Mouse (Mus musculus) lung, embryonic 14.5 days (tissue): ENCODE results near the gene Gm49416. TPM values are rescaled to one million over a fixed set of nuclear protein-coding genes. Genes with fewer than 3 reads are reported as not detected.

Experiments used
- ATAC-seq: fragments of 200-750 bp; cut with Nextera tagmentation; 2 replicates; pipeline ENCODE4 v1.8.0; 2017; ENCODE audit warnings: mild to moderate bottlenecking, moderate TSS enrichment, moderate library complexity; ENCODE audit not compliant: insufficient read depth
- DNase-seq: peaks from one replicate; pipeline ENCODE4 v3.0.0-alpha.2; 2015
- H3K27ac ChIP-seq: fragments of 300-500 bp; sonication (generic); 2 replicates; pipeline ENCODE4 v1.5.1; 2014; ENCODE audit warnings: low read depth, mild to moderate bottlenecking, moderate library complexity
- H3K27me3 ChIP-seq: fragments of 300-500 bp; sonication (generic); 2 replicates; pipeline ENCODE4 v1.6.1; 2014; ENCODE audit warnings: low read length, control low read depth; ENCODE audit not compliant: insufficient read depth
- H3K36me3 ChIP-seq: fragments of 300-500 bp; sonication (generic); 2 replicates; pipeline ENCODE4 v1.6.1; 2014; ENCODE audit warnings: control low read depth; ENCODE audit not compliant: insufficient read depth
- H3K4me1 ChIP-seq: fragments of 300-500 bp; sonication (generic); 2 replicates; pipeline ENCODE4 v1.6.1; 2014; ENCODE audit warnings: antibody characterized with exemption, control low read depth; ENCODE audit not compliant: insufficient read depth
- H3K4me2 ChIP-seq: fragments of 300-500 bp; sonication (generic); 2 replicates; pipeline ENCODE4 v1.6.1; 2014; ENCODE audit warnings: mild to moderate bottlenecking
- H3K4me3 ChIP-seq: fragments of 300-500 bp; sonication (generic); 2 replicates; pipeline ENCODE4 v1.5.1; 2014; ENCODE audit warnings: low read depth, low read length
- H3K9ac ChIP-seq: fragments of 300-500 bp; sonication (generic); 2 replicates; pipeline ENCODE4 v1.6.1; 2014
- H3K9me3 ChIP-seq: fragments of 300-500 bp; sonication (generic); 2 replicates; pipeline ENCODE4 v1.6.1; 2016; ENCODE audit warnings: low read depth, low read length, control low read depth
- CTCF ChIP-seq: IDR thresholded peaks from 2 replicates; pipeline ENCODE4 v1.5.1; 2016; ENCODE audit warnings: antibody characterized with exemption, low read depth
- WGBS: fragments of 180-500 bp; shearing (Covaris S2); extraction: QIAGEN DNeasy Blood & Tissue Kit; methylation state at CpG from one replicate; pipeline ENCODE4 v1.1.7; 2014; 5-methylcytosine and 5-hydroxymethylcytosine counted together
- polyA plus RNA-seq: library from polyadenylated mRNA; unstranded; fragments of >200 nt; fragmentation: Nextera tagmentation; extraction: Ambion mirVana; gene quantifications from 2 replicates; pipeline ENCODE4 v1.2.1, GENCODE M21; 2014

Gm49416 gene
- polyA plus RNA-seq, 1 experiment from 2014 or later = 0.37 TPM

DNA sequence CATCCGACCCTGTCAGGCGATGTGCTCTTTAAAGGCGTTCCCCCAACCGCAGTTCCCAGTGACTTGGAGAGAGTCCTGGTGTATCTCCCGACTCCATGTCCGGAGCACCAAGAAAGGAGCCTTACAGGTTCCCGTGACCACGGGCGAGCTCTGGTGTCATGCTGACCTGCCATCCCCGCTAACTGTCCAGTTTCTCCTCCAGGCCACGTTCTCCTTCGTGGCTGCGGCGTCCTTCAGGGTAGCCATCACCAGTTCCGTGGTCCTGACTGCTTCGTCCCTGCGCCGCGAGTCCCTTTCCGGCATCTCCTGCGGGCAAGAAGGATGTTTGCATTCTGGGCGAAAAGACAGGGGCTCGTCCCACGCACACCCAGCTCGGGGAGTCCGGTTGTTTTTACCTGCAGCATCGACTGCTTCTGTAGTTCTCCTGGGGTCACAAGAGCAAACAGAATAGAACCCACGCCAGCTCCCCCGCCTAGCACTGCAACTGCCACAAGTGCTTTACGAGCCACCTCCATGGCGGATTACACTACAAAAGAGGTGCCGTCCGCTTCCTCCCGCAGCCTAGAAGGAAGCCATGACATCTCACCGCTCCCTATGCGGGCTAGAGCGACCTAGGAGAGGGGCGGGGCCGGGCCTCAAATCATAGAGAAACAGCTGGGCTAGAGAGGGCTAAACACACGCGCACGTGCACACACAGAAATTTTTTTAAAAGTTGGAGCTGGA lies 8.3 kb upstream of the Gm49416 start, which contains the start of gene Uqcc3:
Gene Uqcc3 (minus strand): TSS at position 613 of the 723 bp plus-strand sequence.
- Histone ChIP-seq H3K27ac (peak within 1 kb of the TSS; percentile 83; the same call in 1 of the 2 replicates), H3K4me3 (peak within 1 kb of the TSS; percentile 82), H3K27me3 (no peaks in the 10 kb centered on the region), H3K4me2 (peak within 1 kb of the TSS; percentile 87), H3K9ac (peak within 1 kb of the TSS; percentile 90), H3K9me3 (no peaks in the 10 kb centered on the region), H3K4me1 (no peaks in the 10 kb centered on the region), H3K36me3 (peaks cover 15% of the 10 kb centered on the region)
- TF ChIP-seq CTCF = no peak
- peak; percentile 92 for DNase-seq
- under 1% methylated on average over 42 of the region's 42 CpGs for WGBS
- ATAC-seq = peak; percentile 97

DNA sequence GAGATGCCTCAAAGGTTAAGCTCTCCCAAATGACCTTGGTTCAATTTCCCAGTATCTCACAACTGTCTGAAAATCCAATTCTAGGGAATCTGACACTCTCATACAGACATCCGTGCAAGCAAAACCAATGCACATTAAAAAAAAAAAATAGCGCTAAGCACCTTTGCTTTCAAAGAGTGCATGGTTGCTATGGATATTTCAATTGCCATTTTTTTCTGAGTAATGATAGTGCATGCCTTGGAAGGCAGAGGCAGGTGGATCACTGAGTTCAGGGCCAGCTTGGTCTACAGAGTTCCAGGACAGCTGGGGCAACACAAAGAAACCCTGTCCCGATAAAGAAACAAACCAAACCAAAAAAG lies 7.7 kb upstream of the Gm49416 start:
- TF ChIP-seq CTCF = no peak
- ATAC-seq (peak; percentile 43), DNase-seq (no peak)
- H3K9ac ChIP-seq = peak overlapping the region; percentile 90
- 10% methylated on average over 3 of the region's 3 CpGs for WGBS
- H3K4me1 ChIP-seq = no peaks in the 10 kb centered on the region
- peaks cover 10% of the 10 kb centered on the region for H3K36me3 ChIP-seq
- peak overlapping the region; percentile 87 for H3K4me2 ChIP-seq
- peak overlapping the region; percentile 82 for H3K4me3 ChIP-seq
- no peaks in the 10 kb centered on the region for H3K9me3 ChIP-seq
- no peaks in the 10 kb centered on the region for H3K27me3 ChIP-seq
- 0 out of 2 replicates have a peak overlapping the region, but pooled peaks have one; percentile 83 for H3K27ac ChIP-seq

- no peaks in the 10 kb centered on the region for H3K4me1 ChIP-seq
- H3K27ac ChIP-seq = no peak within 1 kb of the TSS
- WGBS = 71% methylated on average over 3 of the region's 3 CpGs
- H3K36me3 ChIP-seq = no peaks in the 10 kb centered on the region
- H3K27me3 ChIP-seq = no peaks in the 10 kb centered on the region
- no peak within 1 kb of the TSS for H3K9ac ChIP-seq
- no peaks in the 10 kb centered on the region for H3K9me3 ChIP-seq
- DNase-seq = no peak
- no peak for TF ChIP-seq CTCF
- no peak within 1 kb of the TSS for H3K4me2 ChIP-seq
- no peak for ATAC-seq
- no peak within 1 kb of the TSS for H3K4me3 ChIP-seq
These were observed 5.1 kb upstream of the Gm49416 start, which contains the start of the genes Lbhd1 and Gm49403 for GRCm38 (mm10) chr19:8883616-8884015. Lbhd1 (plus strand) TSS chr19:8883732. Gm49403 (plus strand) TSS chr19:8883930.

- DNase-seq (no peak), ATAC-seq (no peak)
- peak overlapping the region; percentile 92 for H3K4me2 ChIP-seq
- peak overlapping the region; percentile 71 for H3K4me3 ChIP-seq
- WGBS = 59% methylated on average over 1 of the region's 1 CpGs
- TF ChIP-seq CTCF = no peak
- peak overlapping the region; percentile 92 for H3K27ac ChIP-seq
- H3K9ac ChIP-seq = peak overlapping the region; percentile 89
- H3K27me3 ChIP-seq = no peaks in the 10 kb centered on the region
- peaks cover 21% of the 10 kb centered on the region for H3K36me3 ChIP-seq
- no peaks in the 10 kb centered on the region for H3K9me3 ChIP-seq
- H3K4me1 ChIP-seq = no peaks in the 10 kb centered on the region
These were observed 1.7 kb upstream of the Gm49416 start for GRCm38 (mm10) chr19:8886916-8887584.

GRCm38 (mm10) chr19:8887585-8888463 lies 902 bp upstream of the Gm49416 start:
- TF ChIP-seq CTCF = no peak
- 13% methylated on average over 19 of the region's 19 CpGs for WGBS
- peak; percentile 32 for DNase-seq

GRCm38 (mm10) chr19:8892829-8893766 lies 4.4 kb downstream of the Gm49416 start, which contains the start of gene Ints5:
Ints5 (plus strand) TSS chr19:8893005.
- Histone ChIP-seq H3K4me3 (peak within 1 kb of the TSS; percentile 87), H3K9ac (peak within 1 kb of the TSS; percentile 92), H3K27me3 (no peaks in the 10 kb centered on the region), H3K36me3 (peaks cover 51% of the 10 kb centered on the region), H3K9me3 (no peaks in the 10 kb centered on the region), H3K4me1 (peaks cover 11% of the 10 kb centered on the region), H3K4me2 (peak within 1 kb of the TSS; percentile 84), H3K27ac (peak within 1 kb of the TSS; percentile 90)
- DNase-seq (peak; percentile 95), ATAC-seq (peak; percentile 57)
- no peak for TF ChIP-seq CTCF
- 2% methylated on average over 54 of the region's 54 CpGs for WGBS

More at GRCm38 (mm10) chr19:8887585-8888463, 902 bp upstream of the Gm49416 start:
- Histone ChIP-seq H3K4me2 (peak overlapping the region; percentile 92), H3K4me1 (no peaks in the 10 kb centered on the region; the same call in 1 of the 2 replicates), H3K4me3 (peak overlapping the region; percentile 71), H3K36me3 (peaks cover 21% of the 10 kb centered on the region), H3K9ac (peak overlapping the region; percentile 89), H3K27me3 (no peaks in the 10 kb centered on the region), H3K27ac (peak overlapping the region; percentile 92), H3K9me3 (no peaks in the 10 kb centered on the region)
- no peak for ATAC-seq
